Mouse (Mus musculus): ENCODE results near the gene Trappc12. TPM values are rescaled to one million over a fixed set of nuclear protein-coding genes. Genes with fewer than 3 reads are reported as not detected.

Trappc12 gene
- total RNA-seq, 2 experiments from 2014 or later: 58.6 to 59.7 TPM

DNA sequence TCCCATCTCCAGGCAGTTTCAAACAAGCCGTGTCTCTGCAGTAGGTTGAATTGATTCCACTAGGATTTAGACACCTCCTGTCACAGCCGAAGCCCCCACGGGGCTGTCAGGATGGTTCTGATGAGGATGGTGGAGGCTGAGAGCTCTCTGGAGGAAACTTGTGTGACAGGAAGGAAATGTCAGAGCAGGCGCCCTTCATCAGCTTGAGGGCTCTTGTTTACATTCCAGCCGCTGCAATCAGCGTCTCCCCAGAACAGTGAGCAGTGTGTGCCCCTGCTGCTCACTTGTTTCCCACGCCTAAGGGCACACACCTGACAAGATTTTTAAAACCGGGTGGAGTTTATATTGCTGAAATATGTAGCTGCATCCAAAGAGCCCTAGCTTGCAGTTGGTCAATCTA lies 83.0 kb downstream of the Trappc12 start:
- Histone ChIP-seq H3K4me3 (no peak overlapping the region), H3K27ac (no peak overlapping the region)
- TF ChIP-seq CTCF (conservative IDR thresholded peaks at IDR 0.05): no peak
- DNase-seq (ENCODE audit: low spot score in 2 of 2): no peak

DNA sequence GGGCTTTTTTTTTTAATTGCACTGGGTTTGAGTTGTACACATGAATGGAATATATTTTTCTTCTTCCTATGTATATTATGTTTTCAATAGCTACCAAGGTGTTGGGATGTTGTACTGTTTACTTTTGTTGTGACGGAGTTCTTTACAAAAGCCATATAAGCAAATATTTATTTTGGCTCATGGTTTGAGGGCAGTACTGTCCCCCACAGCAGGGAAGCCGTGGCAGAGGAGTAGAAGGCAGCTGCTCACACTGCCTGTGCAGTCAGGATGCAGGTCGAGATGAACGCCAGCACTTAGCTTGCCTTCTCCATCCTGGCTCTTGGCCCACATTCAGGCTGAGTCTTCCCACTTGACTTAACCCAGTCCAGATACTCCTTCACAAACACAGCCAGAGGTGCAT lies 83.5 kb downstream of the Trappc12 start:
- Histone ChIP-seq H3K4me3 (no peak overlapping the region), H3K27ac (no peak overlapping the region)
- TF ChIP-seq CTCF (conservative IDR thresholded peaks at IDR 0.05): no peak
- DNase-seq (ENCODE audit: low spot score in 2 of 2): no peak

DNA sequence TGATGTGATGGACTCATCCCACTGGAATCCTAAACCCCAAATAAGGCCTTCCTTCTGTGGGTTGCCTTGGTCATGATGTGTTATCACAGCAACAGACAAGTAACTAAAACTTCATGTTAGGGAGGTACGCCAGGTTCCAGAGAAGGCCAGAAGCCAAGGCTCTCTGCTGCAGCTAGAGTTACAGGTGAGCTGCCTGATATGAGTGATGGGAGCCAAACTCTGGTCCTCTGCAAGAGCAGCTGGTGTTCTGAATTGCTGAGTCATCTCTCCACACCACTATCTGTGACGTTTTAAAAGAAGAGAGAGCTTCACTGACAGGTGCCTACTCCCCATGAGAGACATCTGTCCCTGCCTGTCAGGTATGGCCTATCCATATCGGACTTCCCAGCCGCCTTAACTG lies 87.6 kb downstream of the Trappc12 start:
- Histone ChIP-seq H3K4me3 (no peak overlapping the region), H3K27ac (no peak overlapping the region)
- no peak for TF ChIP-seq CTCF (conservative IDR thresholded peaks at IDR 0.05)
- no peak for DNase-seq (ENCODE audit: low spot score in 2 of 2)

- peak within 1 kb of the TSS; percentile 77 for H3K4me3 ChIP-seq
- H3K27ac ChIP-seq: peak within 1 kb of the TSS; percentile 85
- peak; percentile 87 to 89 for DNase-seq (ENCODE audit: low spot score in 2 of 2)
- TF ChIP-seq CTCF (conservative IDR thresholded peaks at IDR 0.05): 0 out of 2 replicates have a peak, but pooled peaks have one; percentile 5
Measured at GRCm38 (mm10) chr12:28649141-28650110, 100.8 kb downstream of the Trappc12 start, which contains the start of gene Rnaseh1. Rnaseh1 (plus strand) TSS chr12:28649602.

Small RNA genes within 50 kb of the gene (microRNA-seq; reads per million reads assigned to microRNA genes)
- gene Mir6937: 0.32 to 1.7 reads per million in 2 experiments

Other genes with a start within 250 kb of the Trappc12 start
- gene Dcdc2c, start 198.1 kb downstream of the Trappc12 start, total RNA-seq (2021): under 1 TPM; 0.41 to 0.42 TPM
- under 1 TPM; 0.32 to 0.56 TPM for gene Allc, start 167.9 kb downstream of the Trappc12 start, total RNA-seq (2021)
- 1 to 10 TPM in 1 of 2 experiments, under 1 TPM in 1; 0.95 to 1.2 TPM for gene Colec11, start 127.1 kb downstream of the Trappc12 start, total RNA-seq (2021)
- 100 to 1,000 TPM; 301 to 311 TPM for gene Rps7, start 114.5 kb downstream of the Trappc12 start, total RNA-seq (2021)
- gene Rnaseh1, start 100.9 kb downstream of the Trappc12 start, total RNA-seq (2021): 10 to 100 TPM; 12.8 to 14.3 TPM
- gene Adi1, start 75.2 kb downstream of the Trappc12 start, total RNA-seq (2021): 10 to 100 TPM; 37.0 to 41.0 TPM
- gene Eipr1, start 1.3 kb upstream of the Trappc12 start, total RNA-seq (2021): 10 to 100 TPM; 51.7 to 53.0 TPM

Measured in layer of hippocampus, adult 2 months (tissue).